Mouse (Mus musculus) embryonic facial prominence, embryonic 11.5 days (tissue): ENCODE measurements at regions not wholly inside any gene's neighbourhood (a gene's known extent, or its start where the extent isn't known, plus 50 kb on each side); places are given as distances from the start of the nearest gene placed in this dataset. TPM values are rescaled to one million over a fixed set of nuclear protein-coding genes. Genes with fewer than 3 reads are reported as not detected.

ENCODE experiments used
- ATAC-seq: fragments of 200-750 bp; cut with Nextera tagmentation; replicated peaks from 2 replicates; pipeline ENCODE4 v1.8.0; 2017; ENCODE audit warnings: low read depth; ENCODE audit not compliant: insufficient number of reproducible peaks, low FRiP score, low TSS enrichment
- DNase-seq: peaks from one replicate; pipeline ENCODE4 v3.0.0-alpha.2; 2015; ENCODE audit warnings: low spot score
- H3K27ac ChIP-seq: fragments of 300-500 bp; sonication (generic); replicated peaks from 2 replicates; pipeline ENCODE4 v1.5.1; 2014; ENCODE audit warnings: mild to moderate bottlenecking, low read depth, low read length, control low read depth
- H3K27me3 ChIP-seq: fragments of 300-500 bp; sonication (generic); 2 replicates; pipeline ENCODE4 v1.6.1; 2014; ENCODE audit warnings: mild to moderate bottlenecking, low read length, moderate library complexity, mixed read lengths; ENCODE audit not compliant: control insufficient read depth, insufficient read depth
- H3K36me3 ChIP-seq: fragments of 300-500 bp; sonication (generic); replicated peaks from 2 replicates; pipeline ENCODE4 v1.6.1; 2014; ENCODE audit warnings: low read depth, mild to moderate bottlenecking, low read length, moderate library complexity, mixed read lengths; ENCODE audit not compliant: control insufficient read depth, insufficient read depth
- H3K4me1 ChIP-seq: fragments of 300-500 bp; sonication (generic); 2 replicates; pipeline ENCODE4 v1.6.1; 2014; ENCODE audit warnings: low read length, mixed read lengths; ENCODE audit not compliant: control insufficient read depth, insufficient read depth
- H3K4me2 ChIP-seq: fragments of 300-500 bp; sonication (generic); 2 replicates; pipeline ENCODE4 v1.6.1; 2014; ENCODE audit warnings: low read depth, mild to moderate bottlenecking, control low read depth, low read length, moderate library complexity
- H3K4me3 ChIP-seq: fragments of 300-500 bp; sonication (generic); 2 replicates; pipeline ENCODE4 v1.5.1; 2014; ENCODE audit warnings: low read depth, low read length, control low read depth
- H3K9ac ChIP-seq: fragments of 300-500 bp; sonication (generic); replicated peaks from 2 replicates; pipeline ENCODE4 v1.6.1; 2014; ENCODE audit warnings: mild to moderate bottlenecking, control low read depth, low read length
- H3K9me3 ChIP-seq: fragments of 300-500 bp; sonication (generic); replicated peaks from 2 replicates; pipeline ENCODE4 v1.6.1; 2016; ENCODE audit warnings: mild to moderate bottlenecking, low read length, inconsistent platforms, mixed read lengths; ENCODE audit not compliant: control insufficient read depth
- WGBS: fragments of 180-500 bp; shearing (Covaris S2); extraction: QIAGEN DNeasy Blood & Tissue Kit; methylation state at CpG from one replicate; pipeline ENCODE4 v1.1.7; 2014; 5-methylcytosine and 5-hydroxymethylcytosine counted together
- microRNA-seq: library from miRNA; unstranded; fragments of <30 nt; microRNA quantifications from one replicate; pipeline ENCODE4, GENCODE M21; 2016; ENCODE audit warnings: borderline number of aligned reads

DNA sequence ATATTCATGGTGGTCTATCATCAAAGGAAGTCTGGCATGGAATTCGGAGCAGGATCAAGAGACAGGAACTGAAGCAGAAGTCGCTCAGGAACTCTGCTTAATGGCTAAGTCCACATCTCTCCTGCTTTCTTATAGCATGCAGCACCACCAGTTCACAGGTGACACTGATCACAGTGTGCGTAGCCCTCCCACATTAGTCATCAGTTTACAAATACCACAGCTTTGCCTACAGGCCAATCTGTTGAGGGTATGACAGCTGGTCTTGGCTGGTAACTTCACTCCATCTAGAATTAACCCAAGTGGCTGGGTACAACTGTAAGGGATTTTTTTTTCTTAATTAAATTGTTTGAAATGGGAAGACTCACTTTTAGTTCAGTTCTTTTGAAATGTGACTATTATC, 1219.1 kb downstream of the A830018L16Rik start:
- no peak for ATAC-seq
- H3K9me3 ChIP-seq, result no peaks in the 10 kb centered on the region
- no peaks in the 10 kb centered on the region for H3K4me1 ChIP-seq
- H3K9ac ChIP-seq, result no peak overlapping the region
- H3K36me3 ChIP-seq, result no peaks in the 10 kb centered on the region
- 89% methylated on average over 3 of the region's 3 CpGs for WGBS
- no peak overlapping the region for H3K27ac ChIP-seq
- H3K4me3 ChIP-seq, result no peak overlapping the region
- no peak overlapping the region for H3K4me2 ChIP-seq
- no peak for DNase-seq
- H3K27me3 ChIP-seq, result no peaks in the 10 kb centered on the region

DNA sequence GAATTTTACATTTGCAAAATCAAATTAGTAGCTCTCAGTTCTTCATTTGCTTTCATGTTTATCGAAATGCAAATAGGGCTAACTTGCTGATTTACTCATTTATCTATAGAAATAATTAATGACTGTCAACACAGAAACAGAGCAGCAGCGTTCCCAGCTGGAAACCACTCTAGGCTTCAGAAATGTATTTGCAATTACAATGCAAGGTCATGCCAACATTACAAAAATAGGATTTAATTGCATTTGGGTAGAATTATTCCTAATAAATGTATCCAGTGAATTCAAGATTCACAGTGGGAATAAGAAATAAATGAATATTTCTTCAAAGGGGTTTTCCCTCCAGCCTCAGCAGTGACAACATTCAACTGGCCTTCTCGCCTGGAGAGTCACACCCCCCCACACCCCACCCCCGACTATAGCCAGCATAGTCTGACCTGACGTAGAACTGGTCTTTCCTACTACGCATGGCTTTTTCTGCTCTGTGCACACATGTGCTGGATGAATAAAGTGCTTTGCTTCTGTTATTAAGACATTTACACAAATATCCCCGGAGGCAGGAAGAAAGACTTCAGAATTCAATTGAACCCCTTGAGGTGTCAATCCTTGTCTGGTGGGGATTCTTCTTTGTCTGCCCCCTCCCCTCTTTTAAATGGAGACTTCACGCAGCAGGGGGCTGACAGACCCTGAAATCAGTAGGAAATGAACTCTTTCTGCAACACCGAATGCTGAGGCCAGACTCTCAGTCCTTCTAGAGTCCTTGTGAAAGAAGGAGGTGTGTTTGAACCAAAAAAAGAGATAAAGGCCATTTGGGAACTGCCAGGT, 1222.6 kb downstream of the A830018L16Rik start:
- H3K4me2 ChIP-seq, result no peak overlapping the region
- H3K36me3 ChIP-seq, result no peaks in the 10 kb centered on the region
- H3K9ac ChIP-seq, result no peak overlapping the region
- DNase-seq (no peak), ATAC-seq (peak; percentile 75; the same call in 1 of the 2 replicates)
- no peaks in the 10 kb centered on the region for H3K27me3 ChIP-seq
- no peaks in the 10 kb centered on the region for H3K9me3 ChIP-seq
- H3K4me1 ChIP-seq, result no peaks in the 10 kb centered on the region
- H3K27ac ChIP-seq, result no peak overlapping the region
- 38% methylated on average over 9 of the region's 9 CpGs for WGBS
- H3K4me3 ChIP-seq, result no peak overlapping the region

DNA sequence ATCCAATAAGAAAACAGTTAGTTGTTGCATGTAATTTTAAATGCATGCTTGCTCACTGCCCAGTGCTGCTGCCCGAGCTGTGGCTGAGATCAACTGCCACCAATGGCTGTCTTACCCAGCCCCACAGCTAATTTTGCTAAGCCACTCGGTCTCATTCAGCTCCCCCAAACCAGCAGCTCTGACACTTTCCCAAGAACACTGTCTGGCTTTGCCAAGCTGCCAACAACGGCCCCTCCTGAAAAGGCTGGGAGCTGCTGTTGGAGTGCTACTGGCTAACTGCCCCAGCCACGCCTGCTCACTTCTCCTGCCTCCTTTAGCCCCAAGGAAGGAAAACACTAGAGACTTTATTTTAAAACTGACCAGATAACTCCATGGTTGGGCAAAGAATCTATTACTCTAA, 1227.1 kb downstream of the A830018L16Rik start:
- DNase-seq, result no peak
- Histone ChIP-seq H3K9ac (no peak overlapping the region), H3K4me3 (no peak overlapping the region), H3K27ac (no peak overlapping the region), H3K27me3 (no peaks in the 10 kb centered on the region), H3K4me1 (no peaks in the 10 kb centered on the region), H3K9me3 (no peaks in the 10 kb centered on the region), H3K4me2 (no peak overlapping the region), H3K36me3 (no peaks in the 10 kb centered on the region)
- 70% methylated on average over 4 of the region's 4 CpGs for WGBS
- no peak for ATAC-seq

Small RNA genes lying in the stretch of these regions (microRNA-seq; reads per million reads assigned to microRNA genes)
- gene Mir6341, result not detected
